Mouse (Mus musculus) kidney, adult 2 months (tissue): Measurements from ENCODE around the gene Ckb.

ENCODE experiments used
- CTCF ChIP-seq: fragments of 200-500 bp; conservative IDR thresholded peaks from 2 replicates; pipeline ENCODE4 v1.5.1; 2011; ENCODE audit warnings: low read depth, mild to moderate bottlenecking, control low read depth, low read length, moderate library complexity, mixed read lengths; ENCODE audit not compliant: insufficient read depth, insufficient read length
- POLR2A ChIP-seq: fragments of 200-500 bp; IDR thresholded peaks from one replicate; pipeline ENCODE4 v1.6.1; 2011; ENCODE audit warnings: low read depth, low read length, control low read depth

GRCm38 (mm10) chr12:111672176-111672575 lies at the start of gene Ckb:
- TF ChIP-seq CTCF (no peak), POLR2A (no peak)
